Mouse (Mus musculus) liver, embryonic 14.5 days (tissue): Measurements from ENCODE around the gene Gm49337.

ENCODE experiments used
- CTCF ChIP-seq: IDR thresholded peaks from 2 replicates; pipeline ENCODE4 v1.5.1; 2016; ENCODE audit warnings: antibody characterized with exemption, low read depth, control low read depth
- EP300 ChIP-seq: IDR thresholded peaks from 2 replicates; pipeline ENCODE4 v1.6.1; 2016; ENCODE audit warnings: antibody characterized with exemption, low read depth

DNA sequence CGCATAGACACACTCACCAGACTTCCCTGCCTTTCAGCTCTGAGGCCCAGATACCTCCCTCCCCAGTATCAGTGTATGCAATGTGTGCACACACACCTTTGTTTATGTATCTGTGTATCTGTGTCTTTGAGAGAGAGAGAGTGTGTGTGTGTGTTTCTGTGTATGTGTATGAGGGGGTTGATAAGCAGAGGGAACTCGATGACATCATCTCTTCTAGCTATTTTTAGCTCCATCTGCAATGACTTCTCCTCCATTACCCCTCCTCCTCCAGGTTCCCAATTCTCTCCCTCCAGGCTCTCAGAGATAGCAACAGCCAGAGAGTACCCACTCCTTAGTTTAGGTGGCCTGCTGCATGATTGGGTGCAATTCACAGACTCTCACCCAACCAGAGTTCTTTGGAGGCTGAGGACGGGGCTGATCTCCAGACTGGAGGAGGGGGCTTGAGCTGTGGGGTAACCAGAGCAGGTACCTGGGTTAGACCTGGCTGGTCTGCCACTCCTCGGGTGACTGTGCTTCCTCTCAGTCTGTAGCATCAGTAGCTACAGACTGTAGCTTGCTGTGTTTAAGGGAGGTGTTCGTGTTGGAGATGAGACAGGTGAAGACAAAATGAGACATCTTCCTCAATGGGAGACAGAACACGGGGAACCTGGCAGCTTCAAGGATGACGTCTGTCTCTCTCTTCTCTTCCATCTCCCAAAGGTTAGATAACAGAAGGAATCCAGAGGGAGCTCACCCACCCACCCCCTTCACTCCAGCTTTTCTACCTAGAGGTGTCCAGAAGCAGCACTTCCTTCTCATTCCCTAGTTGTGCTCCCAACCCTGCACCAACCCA is 2.7 kb downstream of the Gm49337 start:
- TF ChIP-seq EP300, result peak; percentile 66
- no peak for TF ChIP-seq CTCF
